Mouse (Mus musculus) erythroblast, embryonic 14.5 days (primary cell): ENCODE measurements around the gene Cped1.

Experiments used
- GATA1 ChIP-seq: IDR thresholded peaks from 2 replicates; pipeline ENCODE4 v1.6.1; 2012; ENCODE audit warnings: low read length, inconsistent platforms, mixed read lengths
- TAL1 ChIP-seq: IDR thresholded peaks from 3 replicates; pipeline ENCODE4 v1.6.1; 2012; ENCODE audit warnings: low read length, inconsistent platforms, mixed read lengths

DNA sequence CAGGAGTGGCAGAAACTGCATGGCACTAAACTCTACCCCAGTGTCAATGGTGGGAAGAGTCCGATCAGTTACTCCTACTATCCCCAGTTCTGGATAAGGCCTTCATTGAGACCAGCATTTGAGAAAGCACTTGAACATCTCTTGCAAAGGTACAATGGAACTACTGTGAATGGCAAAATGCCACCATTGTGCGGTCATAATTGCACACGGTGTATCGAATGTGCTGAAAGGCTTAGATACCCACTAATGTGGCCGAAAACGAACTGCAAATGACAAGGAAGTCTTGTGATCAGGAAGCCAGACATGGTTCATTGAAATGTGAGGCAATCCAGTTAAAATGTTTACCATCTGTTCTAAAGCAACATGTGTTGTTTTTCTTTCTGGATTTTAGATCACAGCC lies 247.8 kb downstream of the Cped1 start:
- no peak for TF ChIP-seq TAL1
- TF ChIP-seq GATA1 = no peak
